Mouse (Mus musculus) lung, embryonic 14.5 days (tissue): ENCODE measurements around the gene Gm6169. TPM values are rescaled to one million over a fixed set of nuclear protein-coding genes. Genes with fewer than 3 reads are reported as not detected.
"Not testable (repeated sequence)": the region's sequence is repeated elsewhere in the genome, so short reads cannot be mapped to it uniquely, and the experiment has no call there.

Experiments
- ATAC-seq: fragments of 200-750 bp; cut with Nextera tagmentation; 2 replicates; pipeline ENCODE4 v1.8.0; 2017; ENCODE audit warnings: mild to moderate bottlenecking, moderate TSS enrichment, moderate library complexity; ENCODE audit not compliant: insufficient read depth
- DNase-seq: peaks from one replicate; pipeline ENCODE4 v3.0.0-alpha.2; 2015
- H3K27ac ChIP-seq: fragments of 300-500 bp; sonication (generic); 2 replicates; pipeline ENCODE4 v1.5.1; 2014; ENCODE audit warnings: low read depth, mild to moderate bottlenecking, moderate library complexity
- H3K27me3 ChIP-seq: fragments of 300-500 bp; sonication (generic); 2 replicates; pipeline ENCODE4 v1.6.1; 2014; ENCODE audit warnings: low read length, control low read depth; ENCODE audit not compliant: insufficient read depth
- H3K36me3 ChIP-seq: fragments of 300-500 bp; sonication (generic); 2 replicates; pipeline ENCODE4 v1.6.1; 2014; ENCODE audit warnings: control low read depth; ENCODE audit not compliant: insufficient read depth
- H3K4me1 ChIP-seq: fragments of 300-500 bp; sonication (generic); 2 replicates; pipeline ENCODE4 v1.6.1; 2014; ENCODE audit warnings: antibody characterized with exemption, control low read depth; ENCODE audit not compliant: insufficient read depth
- H3K4me2 ChIP-seq: fragments of 300-500 bp; sonication (generic); 2 replicates; pipeline ENCODE4 v1.6.1; 2014; ENCODE audit warnings: mild to moderate bottlenecking
- H3K4me3 ChIP-seq: fragments of 300-500 bp; sonication (generic); 2 replicates; pipeline ENCODE4 v1.5.1; 2014; ENCODE audit warnings: low read depth, low read length
- H3K9ac ChIP-seq: fragments of 300-500 bp; sonication (generic); 2 replicates; pipeline ENCODE4 v1.6.1; 2014
- H3K9me3 ChIP-seq: fragments of 300-500 bp; sonication (generic); 2 replicates; pipeline ENCODE4 v1.6.1; 2016; ENCODE audit warnings: low read depth, low read length, control low read depth
- CTCF ChIP-seq: IDR thresholded peaks from 2 replicates; pipeline ENCODE4 v1.5.1; 2016; ENCODE audit warnings: antibody characterized with exemption, low read depth
- whole genome bisulfite sequencing: fragments of 180-500 bp; shearing (Covaris S2); extraction: QIAGEN DNeasy Blood & Tissue Kit; methylation state at CpG from one replicate; pipeline ENCODE4 v1.1.7; 2014; 5-methylcytosine and 5-hydroxymethylcytosine counted together
- polyA plus RNA-seq: library from polyadenylated mRNA; unstranded; fragments of >200 nt; fragmentation: Nextera tagmentation; extraction: Ambion mirVana; gene quantifications from 2 replicates; pipeline ENCODE4 v1.2.1, GENCODE M21; 2014

The Gm6169 gene
- polyA plus RNA-seq, 1 experiment from 2014 or later = 3.1 TPM

GRCm38 (mm10) chr13:97121341-97121740 is 22.3 kb upstream of the Gm6169 start:
- H3K4me1 ChIP-seq = no peaks in the 10 kb centered on the region
- H3K4me3 ChIP-seq = no peak overlapping the region
- H3K27ac ChIP-seq = no peak overlapping the region
- no peaks in the 10 kb centered on the region for H3K27me3 ChIP-seq
- H3K4me2 ChIP-seq = no peak overlapping the region
- DNase-seq (no peak), ATAC-seq (no peak)
- H3K36me3 ChIP-seq = no peaks in the 10 kb centered on the region
- no peaks in the 10 kb centered on the region for H3K9me3 ChIP-seq
- no peak overlapping the region for H3K9ac ChIP-seq
- 71% methylated on average over 3 of the region's 3 CpGs for WGBS
- no peak for TF ChIP-seq CTCF

GRCm38 (mm10) chr13:97109046-97109445 is 10.0 kb upstream of the Gm6169 start:
- H3K4me2 ChIP-seq = no peak overlapping the region
- DNase-seq (no peak), ATAC-seq (no peak)
- no peaks in the 10 kb centered on the region for H3K9me3 ChIP-seq
- TF ChIP-seq CTCF = no peak
- 65% methylated on average over 4 of the region's 4 CpGs for WGBS
- no peaks in the 10 kb centered on the region for H3K36me3 ChIP-seq
- H3K4me1 ChIP-seq = no peaks in the 10 kb centered on the region
- H3K9ac ChIP-seq = no peak overlapping the region
- no peak overlapping the region for H3K4me3 ChIP-seq
- H3K27me3 ChIP-seq = no peaks in the 10 kb centered on the region
- no peak overlapping the region for H3K27ac ChIP-seq

DNA sequence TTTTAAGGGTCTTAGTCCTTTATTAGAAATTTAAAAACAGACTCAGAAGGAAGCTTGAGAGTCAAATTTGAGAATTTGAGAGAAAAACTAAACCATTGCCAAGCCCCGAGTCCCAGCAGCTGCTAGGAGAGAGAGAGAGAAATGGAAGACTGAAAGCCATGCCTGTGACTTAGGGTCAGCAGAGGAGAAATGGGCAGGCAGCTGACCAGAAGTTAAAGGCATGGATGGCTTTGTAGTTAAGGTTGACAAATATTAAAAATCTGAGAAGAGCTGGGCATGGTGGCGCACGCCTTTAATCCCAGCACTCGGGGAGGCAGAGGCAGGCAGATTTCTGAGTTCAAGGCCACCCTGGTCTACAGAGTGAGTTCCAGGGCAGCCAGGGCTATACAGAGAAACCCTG is 8.7 kb upstream of the Gm6169 start:
- H3K4me2 ChIP-seq, DNase-seq, H3K27me3 ChIP-seq, H3K9ac ChIP-seq, H3K36me3 ChIP-seq, H3K4me1 ChIP-seq, H3K4me3 ChIP-seq, H3K27ac ChIP-seq, ATAC-seq, H3K9me3 ChIP-seq: not testable (repeated sequence)
- WGBS = 92% methylated on average over 4 of the region's 4 CpGs

DNA sequence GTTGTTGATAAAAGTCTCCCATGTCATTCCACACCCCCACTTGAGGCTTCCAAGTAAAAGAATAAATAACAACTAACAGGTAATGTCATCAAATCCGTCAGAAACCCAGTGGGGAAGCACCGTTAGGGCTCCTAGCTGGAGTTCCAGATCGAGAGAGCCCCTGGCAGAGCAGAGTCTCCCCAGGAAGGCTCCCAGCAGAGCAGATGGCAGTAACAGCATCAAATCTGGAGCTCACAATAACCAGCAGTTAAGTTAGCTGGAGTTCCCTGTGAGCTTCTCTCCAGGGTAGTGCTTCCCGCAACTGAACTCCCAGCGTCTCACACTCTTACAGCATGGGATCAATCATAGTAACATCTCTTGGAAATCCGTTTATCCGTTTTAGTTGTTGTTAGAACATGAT is 6.0 kb upstream of the Gm6169 start:
- Histone ChIP-seq H3K36me3 (no peaks in the 10 kb centered on the region), H3K9me3 (no peaks in the 10 kb centered on the region), H3K27ac (no peak overlapping the region), H3K27me3 (no peaks in the 10 kb centered on the region), H3K4me1 (no peaks in the 10 kb centered on the region), H3K4me2 (no peak overlapping the region), H3K4me3 (no peak overlapping the region), H3K9ac (no peak overlapping the region)
- DNase-seq = no peak
- no peak for TF ChIP-seq CTCF
- WGBS = 63% methylated on average over 7 of the region's 7 CpGs
- no peak for ATAC-seq

DNA sequence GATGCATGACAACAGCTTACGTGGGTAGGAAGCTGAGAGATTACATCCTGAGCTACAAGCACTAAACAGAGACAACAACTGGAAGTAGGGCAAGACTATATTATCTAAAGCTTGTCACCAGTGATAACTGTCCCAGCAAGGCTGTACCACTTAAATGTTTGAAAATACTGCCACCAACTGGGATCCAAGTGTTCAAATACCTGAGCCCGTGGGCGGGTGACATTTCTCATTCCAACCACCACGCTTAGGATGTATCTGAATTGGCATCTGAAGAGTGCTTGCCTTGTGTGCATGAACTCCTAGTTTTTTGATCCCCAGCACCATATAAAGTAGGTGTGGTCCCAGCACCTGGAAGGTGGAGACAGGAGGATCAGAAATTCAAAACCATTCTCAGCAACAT is 3.3 kb downstream of the Gm6169 start:
- WGBS = 82% methylated on average over 4 of the region's 4 CpGs
- Histone ChIP-seq H3K9me3 (no peaks in the 10 kb centered on the region), H3K36me3 (no peaks in the 10 kb centered on the region), H3K27me3 (no peaks in the 10 kb centered on the region), H3K4me3 (no peak overlapping the region), H3K9ac (no peak overlapping the region), H3K4me2 (no peak overlapping the region), H3K27ac (no peak overlapping the region), H3K4me1 (no peaks in the 10 kb centered on the region)
- DNase-seq (peak; percentile 19), ATAC-seq (no peak)
- TF ChIP-seq CTCF = no peak

- DNase-seq (no peak), ATAC-seq (no peak)
- H3K9ac ChIP-seq = no peak overlapping the region
- H3K27ac ChIP-seq = no peak overlapping the region
- H3K9me3 ChIP-seq = no peaks in the 10 kb centered on the region
- H3K4me1 ChIP-seq = no peaks in the 10 kb centered on the region
- no peak overlapping the region for H3K4me2 ChIP-seq
- no peak overlapping the region for H3K4me3 ChIP-seq
- 84% methylated on average over 3 of the region's 3 CpGs for WGBS
- no peaks in the 10 kb centered on the region for H3K36me3 ChIP-seq
- no peak for TF ChIP-seq CTCF
- H3K27me3 ChIP-seq = no peaks in the 10 kb centered on the region
Observed at GRCm38 (mm10) chr13:97088183-97088582, 10.9 kb downstream of the Gm6169 start.

DNA sequence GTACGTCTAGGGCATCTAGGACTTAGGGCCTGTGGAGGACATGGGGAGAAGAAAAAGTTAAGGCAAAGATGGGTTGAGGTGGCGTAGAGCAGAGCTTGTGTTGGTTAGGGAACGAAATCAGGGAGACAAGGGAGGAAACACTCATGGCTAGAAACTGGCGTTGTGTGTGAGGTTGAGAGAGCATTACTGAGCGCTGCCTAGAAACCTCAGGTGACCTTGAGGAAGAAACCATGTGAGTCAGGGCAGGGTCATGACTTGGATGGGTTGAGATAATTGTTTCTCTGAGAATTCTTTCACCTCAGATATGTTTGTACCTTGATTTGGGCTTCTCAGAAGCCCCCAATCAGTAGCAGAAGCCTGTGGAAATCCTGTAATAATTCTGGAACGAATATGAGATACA is 11.6 kb downstream of the Gm6169 start:
- DNase-seq (no peak), ATAC-seq (no peak)
- Histone ChIP-seq H3K4me2 (no peak overlapping the region), H3K9ac (no peak overlapping the region), H3K27me3 (no peaks in the 10 kb centered on the region), H3K27ac (no peak overlapping the region), H3K4me3 (no peak overlapping the region), H3K4me1 (no peaks in the 10 kb centered on the region), H3K9me3 (no peaks in the 10 kb centered on the region), H3K36me3 (no peaks in the 10 kb centered on the region)
- 95% methylated on average over 6 of the region's 6 CpGs for WGBS
- TF ChIP-seq CTCF = no peak

DNA sequence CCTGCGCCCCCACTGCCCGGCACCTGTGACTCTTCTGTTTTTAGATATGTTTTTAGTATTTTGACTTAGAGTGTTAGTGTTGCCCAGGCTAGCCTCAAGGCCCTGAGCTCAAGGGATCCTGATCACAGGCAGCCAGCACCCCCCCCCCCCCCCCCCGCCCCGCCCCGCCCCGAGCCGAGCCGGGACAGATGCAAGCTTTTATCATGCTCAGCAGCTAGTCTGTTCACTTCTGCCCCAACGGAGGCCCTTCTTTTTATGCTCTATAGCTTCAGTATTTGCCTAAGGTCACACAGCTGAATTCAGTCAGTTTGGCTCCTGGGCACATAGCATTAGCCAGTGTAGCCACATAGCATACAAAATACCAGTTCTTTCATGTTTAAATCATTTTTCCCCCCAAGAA is 12.7 kb downstream of the Gm6169 start:
- DNase-seq (no peak), ATAC-seq (no peak)
- Histone ChIP-seq H3K4me1 (no peaks in the 10 kb centered on the region), H3K9ac (no peak overlapping the region), H3K4me2 (no peak overlapping the region), H3K36me3 (no peaks in the 10 kb centered on the region), H3K27ac (no peak overlapping the region), H3K4me3 (no peak overlapping the region), H3K27me3 (no peaks in the 10 kb centered on the region), H3K9me3 (no peaks in the 10 kb centered on the region)
- WGBS = 79% methylated on average over 9 of the region's 9 CpGs
- TF ChIP-seq CTCF = no peak
